Mouse (Mus musculus) thymus, adult 2 months (tissue): Measurements from ENCODE around the gene Stpg2. TPM values are rescaled to one million over a fixed set of nuclear protein-coding genes. Genes with fewer than 3 reads are reported as not detected.

Experiments
- DNase-seq: peaks from one replicate; pipeline ENCODE4 v3.0.0; 2021
- H3K27ac ChIP-seq: fragments of 200-500 bp; 2 replicates; pipeline ENCODE4 v1.5.1; 2012; ENCODE audit warnings: low read length, control low read depth; ENCODE audit not compliant: control insufficient read depth, insufficient read depth
- H3K27me3 ChIP-seq: fragments of 200-500 bp; 2 replicates; pipeline ENCODE4 v1.6.1; 2012; ENCODE audit warnings: mild to moderate bottlenecking, low read length, moderate library complexity, mixed read lengths; ENCODE audit not compliant: control insufficient read depth, insufficient read depth
- H3K36me3 ChIP-seq: fragments of 200-500 bp; 2 replicates; pipeline ENCODE4 v1.6.1; 2012; ENCODE audit warnings: mild to moderate bottlenecking, low read length, moderate library complexity; ENCODE audit not compliant: control insufficient read depth, insufficient read depth
- H3K4me1 ChIP-seq: fragments of 200-500 bp; replicated peaks from 2 replicates; pipeline ENCODE4 v1.6.1; 2012; ENCODE audit warnings: low read length; ENCODE audit not compliant: control insufficient read depth, insufficient read depth
- H3K4me3 ChIP-seq: fragments of 200-500 bp; 2 replicates; pipeline ENCODE4 v1.5.1; 2012; ENCODE audit warnings: mild to moderate bottlenecking, low read length, control low read depth, moderate library complexity; ENCODE audit not compliant: control insufficient read depth, insufficient read depth
- CTCF ChIP-seq: fragments of 200-500 bp; IDR thresholded peaks from 2 replicates; pipeline ENCODE4 v1.5.1; 2012; ENCODE audit warnings: mild to moderate bottlenecking, control low read depth, low read length, moderate library complexity, borderline replicate concordance; ENCODE audit not compliant: control insufficient read depth, poor library complexity, insufficient read depth; ENCODE audit errors: extremely low read depth
- POLR2A ChIP-seq: fragments of 200-500 bp; IDR thresholded peaks from 2 replicates; pipeline ENCODE4 v1.6.1; 2012; ENCODE audit warnings: mild to moderate bottlenecking, low read length, control low read depth, moderate library complexity; ENCODE audit not compliant: control insufficient read depth, poor library complexity, insufficient read depth; ENCODE audit errors: extremely low read depth
- WGBS: fragments of 180-500 bp; shearing (Covaris S2); methylation state at CpG from one replicate; pipeline ENCODE4 v1.1.7; 2018; 5-methylcytosine and 5-hydroxymethylcytosine counted together
- polyA plus RNA-seq: library from polyadenylated mRNA; depleted of rRNA; stranded (reverse); fragments of >200 nt; gene quantifications from 2 replicates; pipeline ENCODE4 v1.2.3, GENCODE M21; 2012

Stpg2 gene
- polyA plus RNA-seq, 1 experiment, result not detected

DNA sequence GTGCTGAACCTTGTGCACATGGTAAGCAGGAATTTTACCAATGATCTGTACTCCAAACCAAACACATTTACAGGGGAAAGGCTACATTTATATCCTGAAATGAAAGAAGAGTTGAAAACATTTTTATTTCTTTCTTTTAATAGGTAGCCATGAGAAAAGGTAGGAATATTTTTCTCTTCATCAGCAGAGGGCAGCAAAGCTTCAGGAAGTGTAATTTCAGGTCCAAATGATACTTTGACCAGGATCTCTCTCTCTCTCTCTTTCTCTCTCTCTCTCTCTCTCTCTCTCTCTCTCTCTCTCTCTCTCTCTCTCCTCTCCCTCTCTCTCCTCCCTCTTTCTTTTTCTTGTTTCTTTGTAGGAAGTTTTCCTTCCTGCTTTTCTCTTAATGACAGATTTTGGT lies 92.4 kb downstream of the Stpg2 start:
- TF ChIP-seq POLR2A (no peak), CTCF (no peak)
- no peak for DNase-seq
- no peak overlapping the region for H3K27ac ChIP-seq
- H3K27me3 ChIP-seq, result no peaks in the 10 kb centered on the region
- no peak overlapping the region for H3K4me3 ChIP-seq
- no peaks in the 10 kb centered on the region for H3K4me1 ChIP-seq
- H3K36me3 ChIP-seq, result no peaks in the 10 kb centered on the region

DNA sequence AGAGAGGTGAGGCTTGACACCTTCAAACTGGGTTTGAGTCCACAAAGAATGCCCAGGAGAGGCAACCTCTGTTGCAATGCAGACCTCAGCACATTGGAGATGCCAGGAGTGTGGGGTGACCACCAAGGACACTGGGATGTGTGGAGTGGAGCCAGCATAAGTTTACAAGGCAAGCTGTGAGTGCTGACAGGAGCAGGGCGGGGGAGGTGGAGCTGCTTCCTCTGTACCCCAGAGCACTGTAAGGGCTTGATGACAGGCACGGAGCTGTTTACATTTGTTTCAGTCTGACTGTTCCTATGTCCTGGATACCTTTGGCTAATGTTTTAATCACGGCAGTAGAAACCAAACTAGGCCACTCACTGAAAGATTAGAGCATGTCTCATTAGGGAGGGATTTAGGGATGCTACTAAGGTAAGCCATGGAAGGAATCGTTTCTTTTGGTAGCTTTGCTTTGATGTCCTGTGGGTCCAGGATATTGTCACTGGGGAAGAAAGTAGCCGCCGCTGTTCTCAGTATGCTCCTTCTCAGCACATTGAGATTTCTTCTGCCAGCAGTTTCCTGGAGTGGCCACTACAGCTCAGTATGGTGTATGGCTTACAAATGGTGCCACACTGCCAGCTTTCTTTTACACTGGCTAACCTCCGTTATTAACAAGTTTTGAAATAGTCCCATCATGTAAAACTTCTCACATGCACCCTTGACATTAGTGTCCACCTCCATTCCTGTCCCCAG lies 102.8 kb downstream of the Stpg2 start:
- no peak for TF ChIP-seq CTCF
- no peak for TF ChIP-seq POLR2A
- H3K4me1 ChIP-seq, result no peaks in the 10 kb centered on the region
- no peak overlapping the region for H3K4me3 ChIP-seq
- no peak for DNase-seq
- no peaks in the 10 kb centered on the region for H3K36me3 ChIP-seq
- no peak overlapping the region for H3K27ac ChIP-seq
- H3K27me3 ChIP-seq, result no peaks in the 10 kb centered on the region
- 65% methylated on average over 7 of the region's 7 CpGs for WGBS

DNA sequence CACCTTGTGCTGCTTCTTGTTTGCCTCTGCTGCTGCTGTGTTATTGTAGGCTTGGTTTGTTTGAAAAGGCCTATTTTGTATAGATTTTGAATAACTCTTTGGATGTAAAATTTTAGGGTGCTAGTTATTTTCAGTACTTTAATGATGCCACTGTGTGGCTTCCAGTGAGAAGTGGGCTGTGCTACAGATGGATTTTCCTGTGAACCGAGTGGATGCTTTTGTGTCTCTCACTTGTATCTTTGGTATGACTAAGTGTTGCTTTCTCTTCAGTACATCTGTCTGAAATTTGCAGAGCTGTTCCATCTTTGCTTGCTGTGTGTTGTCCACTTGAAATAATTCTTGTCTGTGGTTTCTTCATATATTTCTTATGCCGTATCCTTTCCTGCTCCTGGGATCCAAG lies 106.2 kb downstream of the Stpg2 start:
- TF ChIP-seq CTCF (no peak), POLR2A (no peak)
- 97% methylated on average over 2 of the region's 2 CpGs for WGBS

DNA sequence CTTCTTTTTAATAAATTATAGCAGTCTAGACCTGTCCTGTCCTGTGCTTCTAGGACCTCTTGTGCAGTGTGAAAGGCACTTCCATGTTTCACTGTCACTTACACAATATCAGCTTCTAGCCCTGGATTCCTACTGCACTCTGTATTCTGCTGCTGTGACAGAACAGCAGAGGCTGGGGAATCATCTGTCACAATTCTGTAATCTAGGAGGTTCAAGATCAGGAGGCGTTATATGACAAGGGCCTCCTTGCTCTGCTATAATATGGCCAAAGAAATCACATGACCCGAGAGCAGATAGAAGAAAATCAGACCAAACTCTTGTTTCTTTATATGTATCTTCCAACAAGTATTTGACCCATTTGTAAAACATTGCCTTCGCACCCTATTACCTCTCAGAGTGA lies 175.0 kb downstream of the Stpg2 start:
- WGBS, result 92% methylated on average over 3 of the region's 3 CpGs
- H3K27me3 ChIP-seq, result no peaks in the 10 kb centered on the region
- H3K36me3 ChIP-seq, result no peaks in the 10 kb centered on the region
- H3K27ac ChIP-seq, result no peak overlapping the region
- no peaks in the 10 kb centered on the region for H3K4me1 ChIP-seq
- TF ChIP-seq POLR2A, result no peak
- TF ChIP-seq CTCF, result no peak
- no peak for DNase-seq
- no peak overlapping the region for H3K4me3 ChIP-seq

More for the DNA sequence above, 106.2 kb downstream of the Stpg2 start:
- DNase-seq, result no peak
- no peaks in the 10 kb centered on the region for H3K27me3 ChIP-seq
- H3K27ac ChIP-seq, result no peak overlapping the region
- no peak overlapping the region for H3K4me3 ChIP-seq
- no peaks in the 10 kb centered on the region for H3K36me3 ChIP-seq
- H3K4me1 ChIP-seq, result no peaks in the 10 kb centered on the region

DNA sequence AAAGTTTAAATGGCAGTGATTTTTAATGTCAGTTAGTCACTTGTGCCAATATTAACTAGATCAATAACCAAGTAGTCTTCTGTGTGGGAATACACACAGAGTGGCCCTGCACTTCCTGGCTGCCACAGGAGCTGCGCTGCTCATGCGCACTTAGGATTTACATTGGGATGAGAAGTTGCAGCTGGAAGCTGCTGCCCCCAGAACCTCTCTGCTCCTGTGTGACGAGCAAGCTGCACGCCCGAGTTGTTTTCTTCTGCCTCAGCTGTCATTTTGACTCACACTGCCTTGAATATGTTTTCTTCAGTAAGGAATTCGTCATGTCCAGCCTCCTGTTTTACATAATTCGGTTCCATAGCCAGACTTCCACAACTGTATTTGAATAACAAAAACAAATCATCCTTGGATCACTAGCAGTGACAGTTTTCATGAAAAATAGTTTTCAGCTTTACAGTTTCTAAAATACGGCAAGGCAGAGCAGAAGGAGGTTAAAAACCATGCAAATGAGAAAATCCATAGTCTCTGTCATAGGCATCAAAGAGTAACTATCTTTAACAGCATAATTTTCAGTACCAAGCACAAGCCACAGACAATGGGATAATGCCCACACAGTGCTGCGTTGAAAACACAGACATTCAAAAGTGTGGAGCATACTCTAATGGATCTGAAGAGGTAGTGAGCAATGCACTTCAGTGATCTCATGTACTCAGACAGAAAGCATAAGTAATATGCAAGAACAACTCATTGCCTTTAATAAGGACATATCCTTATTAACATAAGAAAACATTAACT lies 191.8 kb downstream of the Stpg2 start:
- TF ChIP-seq CTCF (no peak), POLR2A (no peak)
- H3K27ac ChIP-seq, result no peak overlapping the region
- WGBS, result 86% methylated on average over 9 of the region's 9 CpGs

DNA sequence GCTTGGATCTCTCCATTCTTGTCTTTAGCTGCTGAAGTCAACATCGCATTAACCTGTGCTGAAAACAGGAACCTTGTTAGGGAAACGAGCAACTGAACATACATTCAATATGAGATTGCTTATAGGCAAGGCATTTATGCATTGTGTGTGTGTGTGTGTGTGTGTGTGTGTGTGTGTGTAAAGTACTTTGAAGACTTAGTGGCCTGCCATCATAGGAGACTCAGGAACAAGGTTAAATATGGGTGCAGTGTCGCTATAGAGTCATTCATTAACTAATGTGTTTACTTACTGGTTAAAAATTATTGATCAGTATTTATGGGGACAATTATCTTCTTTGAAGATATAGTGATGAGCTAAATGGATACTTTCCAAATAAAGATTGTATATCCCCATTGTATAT lies 199.2 kb downstream of the Stpg2 start:
- 87% methylated on average over 3 of the region's 3 CpGs for WGBS

More for the DNA sequence above, 191.8 kb downstream of the Stpg2 start:
- Histone ChIP-seq H3K4me3 (no peak overlapping the region), H3K36me3 (no peaks in the 10 kb centered on the region), H3K27me3 (no peaks in the 10 kb centered on the region), H3K4me1 (no peaks in the 10 kb centered on the region)
- DNase-seq, result no peak

More for the DNA sequence above, 199.2 kb downstream of the Stpg2 start:
- no peak for DNase-seq
- Histone ChIP-seq H3K27me3 (no peaks in the 10 kb centered on the region), H3K4me3 (no peak overlapping the region), H3K4me1 (no peaks in the 10 kb centered on the region), H3K36me3 (no peaks in the 10 kb centered on the region), H3K27ac (no peak overlapping the region)
- no peak for TF ChIP-seq CTCF
- no peak for TF ChIP-seq POLR2A
